Mouse (Mus musculus): ENCODE results near the gene Angel1.

DNA sequence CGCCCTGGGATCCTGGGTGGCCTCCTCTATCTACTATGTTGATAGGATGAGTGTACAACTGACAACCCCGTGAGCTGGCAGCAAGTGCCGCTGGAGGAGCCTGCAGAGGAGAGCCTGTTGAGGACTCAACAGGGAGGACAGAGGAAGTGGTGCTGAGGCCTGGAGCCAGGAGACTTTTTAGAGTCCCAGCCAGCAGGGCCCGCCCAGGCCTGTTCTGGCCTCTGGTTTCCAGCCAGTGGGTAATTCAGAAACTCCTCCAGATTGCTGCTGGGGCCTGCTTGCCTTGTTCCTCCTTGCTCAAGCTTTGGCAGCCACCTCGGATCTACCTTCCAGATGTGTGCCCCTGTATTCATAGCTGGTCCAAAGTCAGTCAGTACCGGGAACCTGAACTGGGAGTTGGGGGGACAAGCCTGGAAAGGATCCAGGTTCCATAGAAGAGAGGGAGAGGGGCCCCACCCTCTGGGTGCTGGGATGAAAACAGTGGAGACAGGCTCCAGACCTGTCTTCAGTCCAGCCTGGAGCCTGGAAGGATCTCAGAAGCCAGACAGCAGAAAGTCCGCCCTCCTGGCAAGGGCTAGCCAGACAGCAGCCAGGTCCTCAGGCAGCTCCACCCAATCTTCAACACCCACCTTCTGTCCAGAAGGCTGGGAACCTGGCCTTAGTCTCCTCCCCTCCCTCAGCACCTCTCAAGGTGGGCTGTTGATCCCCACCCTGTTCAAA is 49.5 kb upstream of the Angel1 start:
- TF ChIP-seq TBP (IDR thresholded peaks at IDR 0.05; ENCODE audit: low read depth, low read length) (0 out of 2 replicates have a peak, but pooled peaks have one; percentile 18), MXI1 (IDR thresholded peaks at IDR 0.05; ENCODE audit: low read depth, low read length) (no peak), MAX (IDR thresholded peaks at IDR 0.05; ENCODE audit: low read length) (no peak), CTCF (IDR thresholded peaks at IDR 0.05 in 2 of 3, conservative IDR thresholded peaks at IDR 0.05 in 1 of 3; ENCODE audit: control insufficient read depth in 1 of 3, insufficient read depth in 1 of 3, low read depth in 2 of 3, low read length in 3 of 3, poor library complexity in 1 of 3, severe bottlenecking in 1 of 3) (no peak), GABPA (IDR thresholded peaks at IDR 0.05; ENCODE audit: low read depth, low read length) (no peak), NELFE (IDR thresholded peaks at IDR 0.05; ENCODE audit: low read depth, low read length) (no peak)

All from MEL (cell line).